Mouse (Mus musculus): Measurements from ENCODE around the gene Rpap3.

GRCm38 (mm10) chr15:97743961-97744525, 38.4 kb upstream of the Rpap3 start:
- TF ChIP-seq POLR2A (IDR thresholded peaks at IDR 0.05; ENCODE audit: low read depth, low read length) (no peak), CTCF (IDR thresholded peaks at IDR 0.05; ENCODE audit: borderline replicate concordance, insufficient read depth, low read length) (no peak)
